Mouse (Mus musculus): Measurements from ENCODE around the gene Ctnna3.
"Not testable (repeated sequence)": the region's sequence is repeated elsewhere in the genome, so short reads cannot be mapped to it uniquely, and the experiment has no call there.

Gene Ctnna3

GRCm38 (mm10) chr10:65022667-65023066 lies 1592.8 kb downstream of the Ctnna3 start:
- DNase-seq, result peak; percentile 5 to 6

DNA sequence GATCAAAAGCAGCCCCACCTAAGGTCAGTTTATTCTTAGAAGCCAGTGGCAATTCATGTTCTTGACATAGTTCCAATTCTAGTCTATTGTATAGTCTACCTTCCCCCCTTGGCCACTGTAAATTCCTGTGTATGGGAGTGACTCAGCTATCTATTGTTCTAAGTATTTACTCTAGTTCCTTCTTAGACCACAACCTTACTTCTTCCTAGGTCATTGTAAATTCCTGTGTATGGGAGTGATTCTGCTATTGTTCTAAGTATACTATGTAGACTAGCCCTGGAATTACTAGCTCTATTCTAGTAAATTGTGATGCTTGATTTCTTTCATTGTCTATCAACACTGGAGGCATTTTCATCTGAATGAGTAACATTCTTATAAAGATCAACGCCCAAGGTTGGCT lies 1603.6 kb downstream of the Ctnna3 start:
- DNase-seq, result not testable (repeated sequence)

All from cerebellum, postnatal 36 days (tissue).